Mouse (Mus musculus): Measurements from ENCODE around the gene Spice1. TPM values are rescaled to one million over a fixed set of nuclear protein-coding genes. Genes with fewer than 3 reads are reported as not detected.

Gene Spice1
- 27.5 and 32.2 TPM in 2 replicates for polyA plus RNA-seq (2016; fragmentation: Nextera tagmentation; extraction: Ambion mirVana)

- Histone ChIP-seq H3K4me2 (peak within 1 kb of the TSS; percentile 73), H3K36me3 (no peaks in the 10 kb centered on the region), H3K27ac (peak within 1 kb of the TSS; percentile 95), H3K27me3 (no peaks in the 10 kb centered on the region), H3K9ac (replicated peaks) (peak within 1 kb of the TSS; percentile 86), H3K4me3 (replicated peaks) (peak within 1 kb of the TSS; percentile 82), H3K9me3 (no peaks in the 10 kb centered on the region), H3K4me1 (replicated peaks) (peaks cover 18% of the 10 kb centered on the region)
- ATAC-seq (ENCODE audit: insufficient number of reproducible peaks, insufficient read depth, low FRiP score, low TSS enrichment, low read depth), result peak; percentile 96
- WGBS, result under 1% methylated on average over 67 of the region's 67 CpGs
Observed at GRCm38 (mm10) chr16:44347071-44347901, at the start of gene Spice1. Gene Spice1 (plus strand): TSS chr16:44347121.

- 75% methylated on average over 20 of the region's 20 CpGs for WGBS
- Histone ChIP-seq H3K27ac (no peak overlapping the region), H3K4me1 (replicated peaks) (no peaks in the 10 kb centered on the region), H3K4me2 (no peak overlapping the region), H3K36me3 (no peaks in the 10 kb centered on the region), H3K4me3 (replicated peaks) (no peak overlapping the region), H3K27me3 (no peaks in the 10 kb centered on the region), H3K9me3 (no peaks in the 10 kb centered on the region), H3K9ac (replicated peaks) (no peak overlapping the region)
- no peak for ATAC-seq (ENCODE audit: insufficient number of reproducible peaks, insufficient read depth, low FRiP score, low TSS enrichment, low read depth)
Observed at GRCm38 (mm10) chr16:44299438-44300093, 47.4 kb upstream of the Spice1 start.

- H3K9ac ChIP-seq (replicated peaks), result no peak overlapping the region
- H3K4me2 ChIP-seq, result no peak overlapping the region
- WGBS, result 57% methylated on average over 9 of the region's 10 CpGs
- no peaks in the 10 kb centered on the region for H3K9me3 ChIP-seq
- H3K4me3 ChIP-seq (replicated peaks), result no peak overlapping the region
- no peaks in the 10 kb centered on the region for H3K27me3 ChIP-seq
- no peaks in the 10 kb centered on the region for H3K4me1 ChIP-seq (replicated peaks)
- no peak for ATAC-seq (ENCODE audit: insufficient number of reproducible peaks, insufficient read depth, low FRiP score, low TSS enrichment, low read depth)
- no peak overlapping the region for H3K27ac ChIP-seq
- H3K36me3 ChIP-seq, result no peaks in the 10 kb centered on the region
Observed at GRCm38 (mm10) chr16:44302126-44302892, 44.6 kb upstream of the Spice1 start.

GRCm38 (mm10) chr16:44303822-44304221 is 43.1 kb upstream of the Spice1 start:
- Histone ChIP-seq H3K4me2 (no peak overlapping the region), H3K9ac (replicated peaks) (no peak overlapping the region), H3K27ac (no peak overlapping the region), H3K36me3 (no peaks in the 10 kb centered on the region), H3K27me3 (no peaks in the 10 kb centered on the region), H3K4me1 (replicated peaks) (no peaks in the 10 kb centered on the region), H3K4me3 (replicated peaks) (no peak overlapping the region), H3K9me3 (no peaks in the 10 kb centered on the region)
- ATAC-seq (ENCODE audit: insufficient number of reproducible peaks, insufficient read depth, low FRiP score, low TSS enrichment, low read depth), result no peak
- 76% methylated on average over 2 of the region's 2 CpGs for WGBS

DNA sequence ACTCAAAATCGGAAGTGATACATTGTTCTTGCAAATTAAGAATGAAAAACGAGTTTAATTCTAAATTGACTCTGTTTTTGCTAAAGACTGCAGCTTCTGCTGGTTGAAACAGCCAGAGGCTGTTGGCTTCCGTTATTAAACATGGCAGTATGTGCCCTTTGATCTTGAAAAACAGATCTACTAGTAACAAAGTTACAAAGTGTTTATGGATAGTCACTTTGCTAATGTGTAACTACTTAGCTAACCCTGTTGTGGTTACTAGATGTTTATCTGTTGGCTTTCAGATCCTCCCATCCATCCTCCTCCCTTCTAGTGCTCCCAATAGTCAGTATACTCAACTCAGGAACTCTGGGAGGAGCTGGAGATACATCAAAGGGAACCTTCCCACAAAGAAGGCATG is 41.3 kb upstream of the Spice1 start:
- no peak for ATAC-seq (ENCODE audit: insufficient number of reproducible peaks, insufficient read depth, low FRiP score, low TSS enrichment, low read depth)

DNA sequence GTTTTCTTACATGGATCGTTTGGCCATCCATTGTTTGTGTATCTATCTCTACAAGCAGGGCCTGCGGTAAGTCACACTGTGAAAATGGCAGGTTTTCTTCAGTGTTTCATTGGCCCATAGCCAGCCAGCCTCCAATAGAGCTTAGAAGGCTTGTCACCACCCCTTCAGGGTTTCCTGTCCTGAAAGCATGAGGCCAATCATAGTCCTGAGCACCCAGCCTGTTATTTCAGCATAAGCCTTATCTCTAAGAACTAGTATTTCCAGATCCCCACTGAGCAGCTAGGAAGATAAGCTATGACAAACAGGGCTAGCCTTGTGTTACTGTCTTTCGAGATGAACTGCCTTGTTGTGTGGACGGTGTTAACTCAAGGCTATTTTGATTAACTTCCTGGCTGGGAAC is 33.5 kb upstream of the Spice1 start:
- no peaks in the 10 kb centered on the region for H3K9me3 ChIP-seq
- no peak overlapping the region for H3K4me3 ChIP-seq (replicated peaks)
- no peak overlapping the region for H3K9ac ChIP-seq (replicated peaks)
- H3K27me3 ChIP-seq, result no peaks in the 10 kb centered on the region
- ATAC-seq (ENCODE audit: insufficient number of reproducible peaks, insufficient read depth, low FRiP score, low TSS enrichment, low read depth), result no peak
- H3K4me1 ChIP-seq (replicated peaks), result no peaks in the 10 kb centered on the region
- 78% methylated on average over 4 of the region's 4 CpGs for WGBS
- H3K4me2 ChIP-seq, result no peak overlapping the region
- no peak overlapping the region for H3K27ac ChIP-seq
- no peaks in the 10 kb centered on the region for H3K36me3 ChIP-seq

More for the DNA sequence above, 41.3 kb upstream of the Spice1 start:
- Histone ChIP-seq H3K9ac (replicated peaks) (no peak overlapping the region), H3K4me2 (no peak overlapping the region), H3K27ac (no peak overlapping the region), H3K4me1 (replicated peaks) (no peaks in the 10 kb centered on the region), H3K4me3 (replicated peaks) (no peak overlapping the region), H3K9me3 (no peaks in the 10 kb centered on the region), H3K36me3 (no peaks in the 10 kb centered on the region), H3K27me3 (no peaks in the 10 kb centered on the region)
- 45% methylated on average over 3 of the region's 3 CpGs for WGBS

- Histone ChIP-seq H3K4me2 (no peak overlapping the region), H3K36me3 (no peaks in the 10 kb centered on the region), H3K9ac (replicated peaks) (no peak overlapping the region), H3K9me3 (no peaks in the 10 kb centered on the region), H3K27me3 (no peaks in the 10 kb centered on the region), H3K27ac (no peak overlapping the region), H3K4me3 (replicated peaks) (no peak overlapping the region), H3K4me1 (replicated peaks) (no peaks in the 10 kb centered on the region)
- ATAC-seq (ENCODE audit: insufficient number of reproducible peaks, insufficient read depth, low FRiP score, low TSS enrichment, low read depth), result no peak
- WGBS, result 87% methylated on average over 4 of the region's 4 CpGs
Observed at GRCm38 (mm10) chr16:44316350-44316749, 30.6 kb upstream of the Spice1 start.

GRCm38 (mm10) chr16:44320232-44320631 is 26.7 kb upstream of the Spice1 start:
- no peak overlapping the region for H3K27ac ChIP-seq
- 77% methylated on average over 3 of the region's 3 CpGs for WGBS
- ATAC-seq (ENCODE audit: insufficient number of reproducible peaks, insufficient read depth, low FRiP score, low TSS enrichment, low read depth), result no peak

DNA sequence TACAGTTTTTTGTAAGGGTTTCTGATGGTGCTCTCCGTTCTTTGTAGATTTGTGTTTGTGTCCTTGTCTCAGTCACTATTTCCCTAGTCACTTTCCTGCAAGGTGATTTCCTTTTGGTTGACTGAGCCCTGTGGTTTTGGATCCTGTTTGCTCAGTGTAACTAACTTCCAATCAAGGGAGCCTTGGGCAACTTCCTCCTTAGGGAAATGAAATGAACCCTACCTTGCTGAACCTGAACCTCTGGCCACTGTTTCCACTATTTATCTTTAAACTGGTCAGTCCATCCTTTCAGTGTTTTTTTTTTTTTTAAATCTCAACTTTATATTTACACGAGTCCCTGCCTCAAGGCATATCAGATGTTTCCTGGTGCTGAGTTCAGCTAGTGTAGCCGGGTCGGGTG is 18.3 kb upstream of the Spice1 start:
- Histone ChIP-seq H3K27me3 (peaks cover 30% of the 10 kb centered on the region), H3K27ac (no peak overlapping the region), H3K4me2 (no peak overlapping the region), H3K9ac (replicated peaks) (no peak overlapping the region), H3K4me1 (replicated peaks) (peaks cover 13% of the 10 kb centered on the region), H3K9me3 (0 out of 2 replicates have a peak, but pooled peaks cover 4% of the 10 kb centered on the region), H3K4me3 (replicated peaks) (no peak overlapping the region), H3K36me3 (no peaks in the 10 kb centered on the region)
- no peak for ATAC-seq (ENCODE audit: insufficient number of reproducible peaks, insufficient read depth, low FRiP score, low TSS enrichment, low read depth)
- WGBS, result 58% methylated on average over 4 of the region's 4 CpGs

More at GRCm38 (mm10) chr16:44320232-44320631, 26.7 kb upstream of the Spice1 start:
- H3K4me1 ChIP-seq (replicated peaks), result no peaks in the 10 kb centered on the region
- H3K36me3 ChIP-seq, result no peaks in the 10 kb centered on the region
- no peak overlapping the region for H3K4me2 ChIP-seq
- H3K9ac ChIP-seq (replicated peaks), result no peak overlapping the region
- H3K9me3 ChIP-seq, result no peaks in the 10 kb centered on the region
- H3K27me3 ChIP-seq, result no peaks in the 10 kb centered on the region
- H3K4me3 ChIP-seq (replicated peaks), result no peak overlapping the region

DNA sequence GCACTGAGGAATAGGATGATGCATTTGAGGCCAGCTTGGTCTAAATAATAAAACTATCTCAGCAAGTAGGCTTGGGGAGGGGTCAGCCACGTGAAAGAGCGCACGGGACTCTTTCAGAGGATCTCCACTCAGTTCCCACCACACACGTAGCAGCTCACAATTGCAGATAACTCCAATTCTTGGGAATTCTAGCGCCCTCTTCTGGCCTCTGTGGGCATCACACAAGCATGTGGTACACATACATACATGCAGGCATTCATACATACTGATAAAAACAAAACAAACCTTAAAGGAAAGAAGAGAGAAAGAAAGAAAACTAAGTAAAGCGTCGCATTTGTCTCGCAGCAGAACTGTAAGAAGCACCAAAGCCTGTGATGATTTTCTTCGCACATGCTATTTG is 16.3 kb upstream of the Spice1 start:
- no peak for ATAC-seq (ENCODE audit: insufficient number of reproducible peaks, insufficient read depth, low FRiP score, low TSS enrichment, low read depth)
- no peak overlapping the region for H3K27ac ChIP-seq
- no peaks in the 10 kb centered on the region for H3K36me3 ChIP-seq
- WGBS, result 80% methylated on average over 9 of the region's 9 CpGs
- no peak overlapping the region for H3K4me3 ChIP-seq (replicated peaks)
- H3K4me2 ChIP-seq, result no peak overlapping the region
- H3K27me3 ChIP-seq, result peaks cover 34% of the 10 kb centered on the region
- no peak overlapping the region for H3K9ac ChIP-seq (replicated peaks)
- peaks cover 13% of the 10 kb centered on the region for H3K4me1 ChIP-seq (replicated peaks)
- H3K9me3 ChIP-seq, result 0 out of 2 replicates have a peak, but pooled peaks cover 4% of the 10 kb centered on the region

DNA sequence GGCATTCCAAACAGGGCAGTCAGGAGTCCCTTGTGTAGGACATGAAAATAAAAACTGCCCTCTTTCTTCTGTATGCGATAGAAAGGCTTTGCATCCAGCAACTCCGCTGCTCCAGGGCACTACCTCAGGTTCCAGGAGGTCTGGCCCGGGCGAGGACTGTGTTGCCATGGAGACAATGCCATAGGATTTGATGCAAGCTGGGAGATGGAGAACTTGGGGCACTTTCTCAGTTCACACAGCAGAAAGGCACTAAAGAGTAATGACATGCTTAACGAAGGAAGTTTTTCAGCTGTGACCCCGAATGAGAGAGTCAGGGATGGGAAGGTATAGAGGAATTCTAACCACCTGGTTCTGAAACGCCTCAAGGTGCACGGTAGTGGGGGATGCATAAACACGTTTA is 15.8 kb upstream of the Spice1 start:
- peaks cover 13% of the 10 kb centered on the region for H3K4me1 ChIP-seq (replicated peaks)
- ATAC-seq (ENCODE audit: insufficient number of reproducible peaks, insufficient read depth, low FRiP score, low TSS enrichment, low read depth), result no peak
- peaks cover 34% of the 10 kb centered on the region for H3K27me3 ChIP-seq
- H3K9me3 ChIP-seq, result 0 out of 2 replicates have a peak, but pooled peaks cover 4% of the 10 kb centered on the region
- peak overlapping the region; percentile 99 for H3K4me2 ChIP-seq
- no peak overlapping the region for H3K9ac ChIP-seq (replicated peaks)
- 12% methylated on average over 9 of the region's 9 CpGs for WGBS
- H3K36me3 ChIP-seq, result no peaks in the 10 kb centered on the region
- H3K27ac ChIP-seq, result no peak overlapping the region
- no peak overlapping the region for H3K4me3 ChIP-seq (replicated peaks)

All from limb, embryonic 12.5 days (tissue).